15 mouse cellular contexts compared by ENCODE assay signal in the genomic region with DNA sequence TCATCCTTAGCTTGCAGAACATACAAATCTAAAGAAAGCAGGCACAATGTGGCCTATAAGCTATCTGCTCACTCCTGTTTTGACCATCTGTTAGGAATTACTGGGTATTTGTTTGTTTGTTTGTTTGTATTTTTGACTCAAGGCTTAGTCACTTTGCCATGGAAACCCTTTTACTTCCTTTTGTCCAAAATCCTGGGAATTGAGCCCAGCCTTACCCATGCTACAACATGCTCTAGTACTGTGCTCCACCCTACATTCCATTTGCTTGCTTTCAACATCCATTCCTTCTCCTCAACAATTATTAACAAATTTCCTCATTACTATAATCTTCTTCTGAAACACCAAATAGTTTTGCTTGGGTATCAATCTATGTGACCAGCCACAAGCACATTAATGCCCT. TPM values are rescaled to one million over a fixed set of nuclear protein-coding genes. Genes with fewer than 3 reads are reported as not detected.
"Had no signal": no experiment of that assay in that cellular context is flagged by ENCODE, and none has a peak within 500 bp of the region (broad histone marks: within the 10 kb centered on the region; RNA-seq: fewer than 3 reads in every experiment).

No protein-coding gene starts in this region.

- H3K9me3 ChIP-seq: limb, embryonic 12.5 days; midbrain, embryonic 12.5 days had no signal

- H3K27me3 ChIP-seq: limb, embryonic 12.5 days; midbrain, embryonic 12.5 days had no signal

- DNase-seq: kidney, adult 11 months; kidney, adult 9 months; kidney, postnatal 10 days; kidney, postnatal 4 days; lung, adult 2 months; lung, postnatal 10 days; right cerebral cortex, postnatal 14 days; thymus, adult 2 months; thymus, postnatal 25 days had no signal

- H3K4me2 ChIP-seq: limb, embryonic 12.5 days; midbrain, embryonic 12.5 days had no signal

- H3K4me3 ChIP-seq: layer of hippocampus, adult 2 months; limb, embryonic 12.5 days; midbrain, embryonic 12.5 days had no signal

- H3K27ac ChIP-seq: layer of hippocampus, adult 2 months; limb, embryonic 12.5 days; midbrain, embryonic 12.5 days had no signal

- H3K4me1 ChIP-seq: limb, embryonic 12.5 days; midbrain, embryonic 12.5 days had no signal

- ATAC-seq: midbrain, embryonic 16.5 days had no signal

- H3K9ac ChIP-seq: limb, embryonic 12.5 days; midbrain, embryonic 12.5 days had no signal

RNA-seq across cellular contexts. Expression of a gene that starts 32.1 kb away (rescaled TPM):
- polyA plus RNA-seq: liver, adult 2 months; lung, adult 2 months; spleen, adult 2 months; thymus, adult 2 months had no signal
